Mouse (Mus musculus): ENCODE measurements around the gene Ttll5. TPM values are rescaled to one million over a fixed set of nuclear protein-coding genes. Genes with fewer than 3 reads are reported as not detected.

Ttll5 gene
- polyA plus RNA-seq, 1 experiment, result 6.2 TPM

DNA sequence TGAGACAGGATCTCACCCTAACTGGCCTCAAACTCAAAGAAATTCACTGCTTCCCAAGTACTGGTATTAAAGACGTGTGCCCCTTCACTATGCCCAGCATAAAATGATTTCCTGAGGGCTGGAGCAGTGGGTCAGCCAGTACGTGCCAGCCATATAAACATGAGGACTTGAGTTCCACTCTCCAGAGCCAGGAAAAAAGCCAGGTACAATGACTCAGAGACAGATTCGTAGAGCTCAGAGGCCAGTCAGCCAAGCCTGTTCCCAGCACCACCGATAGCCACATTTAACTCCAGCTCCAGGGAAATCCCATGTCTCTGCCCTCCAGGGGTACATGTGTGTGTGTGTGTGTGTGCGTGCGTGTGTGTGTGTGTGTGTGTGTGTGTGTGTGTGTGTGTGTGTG is 215.3 kb downstream of the Ttll5 start:
- Histone ChIP-seq H3K4me3 (ENCODE audit: extremely low read depth, insufficient read depth, insufficient read length) (no peak overlapping the region), H3K27me3 (ENCODE audit: control insufficient read depth, insufficient read depth, low read length) (no peaks in the 10 kb centered on the region), H3K4me1 (ENCODE audit: control insufficient read depth, insufficient read depth, insufficient read length) (no peaks in the 10 kb centered on the region), H3K36me3 (ENCODE audit: control insufficient read depth, insufficient read depth, low read length) (no peaks in the 10 kb centered on the region; the same call in 1 of the 2 replicates), H3K27ac (ENCODE audit: insufficient read depth, low read length) (no peak overlapping the region)
- WGBS, result 91% methylated on average over 6 of the region's 6 CpGs
- no peak for TF ChIP-seq POLR2A (IDR thresholded peaks at IDR 0.05; ENCODE audit: low read depth, low read length)
- TF ChIP-seq CTCF (IDR thresholded peaks at IDR 0.05; ENCODE audit: extremely low read depth, insufficient read depth, insufficient read length, insufficient replicate concordance), result no peak
- no peak for DNase-seq (ENCODE audit: low read depth in 1 of 2, low spot score in 2 of 2)

DNA sequence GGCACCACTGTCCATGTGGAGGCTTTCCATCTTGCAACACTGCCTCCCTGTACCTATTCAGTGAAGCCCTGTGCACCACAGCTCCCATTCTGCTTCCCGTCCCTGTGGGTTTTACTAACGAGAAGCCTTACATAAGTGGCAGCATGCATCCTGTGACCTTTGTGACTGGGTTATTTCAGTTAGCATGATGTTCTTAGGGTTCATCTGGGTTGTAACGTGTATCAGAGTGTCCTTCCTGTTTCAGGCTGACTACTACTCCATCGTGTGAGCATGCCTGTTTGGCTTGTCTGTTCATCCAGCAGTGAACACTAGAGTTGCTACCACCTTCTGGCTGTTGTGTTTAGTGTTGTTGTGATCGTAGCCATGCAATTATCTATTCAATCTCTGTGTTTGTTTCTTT is 221.7 kb downstream of the Ttll5 start:
- H3K4me3 ChIP-seq (ENCODE audit: extremely low read depth, insufficient read depth, insufficient read length), result no peak overlapping the region
- 32% methylated on average over 5 of the region's 5 CpGs for WGBS
- TF ChIP-seq CTCF (IDR thresholded peaks at IDR 0.05; ENCODE audit: extremely low read depth, insufficient read depth, insufficient read length, insufficient replicate concordance), result no peak
- TF ChIP-seq POLR2A (IDR thresholded peaks at IDR 0.05; ENCODE audit: low read depth, low read length), result no peak
- H3K36me3 ChIP-seq (ENCODE audit: control insufficient read depth, insufficient read depth, low read length), result no peaks in the 10 kb centered on the region
- H3K4me1 ChIP-seq (ENCODE audit: control insufficient read depth, insufficient read depth, insufficient read length), result peaks cover 10% of the 10 kb centered on the region; the same call in 1 of the 2 replicates
- 0 out of 2 replicates have a peak overlapping the region, but pooled peaks have one; percentile 1 for H3K27ac ChIP-seq (ENCODE audit: insufficient read depth, low read length)
- H3K27me3 ChIP-seq (ENCODE audit: control insufficient read depth, insufficient read depth, low read length), result no peaks in the 10 kb centered on the region
- peak in 1 of 2 experiments; percentile 31 for DNase-seq (ENCODE audit: low read depth in 1 of 2, low spot score in 2 of 2)

DNA sequence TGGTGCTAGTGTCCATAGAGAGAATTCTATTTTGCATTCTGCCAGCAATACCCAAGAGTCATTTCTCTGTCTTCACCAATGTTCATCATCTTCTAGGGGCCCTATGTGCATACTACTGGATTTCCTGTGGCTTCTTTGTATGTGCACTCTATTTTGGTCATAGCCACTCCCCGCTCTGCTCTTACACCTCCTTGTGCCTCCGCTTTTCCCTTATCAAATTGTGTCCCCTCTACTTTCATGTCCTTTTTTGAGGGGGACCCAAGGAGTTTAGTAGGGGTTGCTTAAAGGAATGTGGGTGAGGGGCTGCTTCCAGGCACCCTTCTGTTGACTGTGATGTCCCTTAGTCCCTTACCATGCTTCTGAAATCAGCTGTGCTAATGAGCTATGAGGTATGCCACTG is 222.3 kb downstream of the Ttll5 start:
- Histone ChIP-seq H3K4me3 (ENCODE audit: extremely low read depth, insufficient read depth, insufficient read length) (no peak overlapping the region), H3K27ac (ENCODE audit: insufficient read depth, low read length) (no peak overlapping the region), H3K36me3 (ENCODE audit: control insufficient read depth, insufficient read depth, low read length) (no peaks in the 10 kb centered on the region), H3K27me3 (ENCODE audit: control insufficient read depth, insufficient read depth, low read length) (no peaks in the 10 kb centered on the region), H3K4me1 (ENCODE audit: control insufficient read depth, insufficient read depth, insufficient read length) (peaks cover 10% of the 10 kb centered on the region; the same call in 1 of the 2 replicates)
- DNase-seq (ENCODE audit: low read depth in 1 of 2, low spot score in 2 of 2), result no peak
- WGBS, result 57% methylated on average over 2 of the region's 2 CpGs
- TF ChIP-seq CTCF (IDR thresholded peaks at IDR 0.05; ENCODE audit: extremely low read depth, insufficient read depth, insufficient read length, insufficient replicate concordance) (no peak), POLR2A (IDR thresholded peaks at IDR 0.05; ENCODE audit: low read depth, low read length) (no peak)

DNA sequence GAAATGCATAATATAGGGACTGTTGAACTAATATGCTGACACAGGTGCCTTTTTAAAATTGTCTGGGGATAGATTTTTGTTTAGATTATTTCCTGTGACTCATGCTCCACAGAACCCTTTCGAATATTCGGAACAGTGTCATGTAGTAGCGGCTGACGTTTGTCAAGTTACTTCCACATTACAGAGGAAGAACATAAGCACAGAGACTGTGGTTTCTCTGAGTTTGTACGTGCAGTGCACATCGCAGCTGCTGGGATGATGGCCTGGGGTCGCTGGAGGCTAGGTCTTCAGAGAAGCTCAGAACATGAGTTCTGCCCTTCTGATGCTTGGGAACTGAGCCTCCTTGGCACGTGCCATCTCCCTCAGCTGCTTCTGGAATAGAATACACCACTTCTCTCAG is 222.9 kb downstream of the Ttll5 start:
- WGBS, result 20% methylated on average over 8 of the region's 8 CpGs
- H3K27me3 ChIP-seq (ENCODE audit: control insufficient read depth, insufficient read depth, low read length), result no peaks in the 10 kb centered on the region
- H3K4me3 ChIP-seq (ENCODE audit: extremely low read depth, insufficient read depth, insufficient read length), result no peak overlapping the region
- no peak overlapping the region for H3K27ac ChIP-seq (ENCODE audit: insufficient read depth, low read length)
- no peak for TF ChIP-seq CTCF (IDR thresholded peaks at IDR 0.05; ENCODE audit: extremely low read depth, insufficient read depth, insufficient read length, insufficient replicate concordance)
- TF ChIP-seq POLR2A (IDR thresholded peaks at IDR 0.05; ENCODE audit: low read depth, low read length), result no peak
- peak in 1 of 2 experiments; percentile 23 for DNase-seq (ENCODE audit: low read depth in 1 of 2, low spot score in 2 of 2)
- peaks cover 10% of the 10 kb centered on the region; the same call in 1 of the 2 replicates for H3K4me1 ChIP-seq (ENCODE audit: control insufficient read depth, insufficient read depth, insufficient read length)
- H3K36me3 ChIP-seq (ENCODE audit: control insufficient read depth, insufficient read depth, low read length), result no peaks in the 10 kb centered on the region

DNA sequence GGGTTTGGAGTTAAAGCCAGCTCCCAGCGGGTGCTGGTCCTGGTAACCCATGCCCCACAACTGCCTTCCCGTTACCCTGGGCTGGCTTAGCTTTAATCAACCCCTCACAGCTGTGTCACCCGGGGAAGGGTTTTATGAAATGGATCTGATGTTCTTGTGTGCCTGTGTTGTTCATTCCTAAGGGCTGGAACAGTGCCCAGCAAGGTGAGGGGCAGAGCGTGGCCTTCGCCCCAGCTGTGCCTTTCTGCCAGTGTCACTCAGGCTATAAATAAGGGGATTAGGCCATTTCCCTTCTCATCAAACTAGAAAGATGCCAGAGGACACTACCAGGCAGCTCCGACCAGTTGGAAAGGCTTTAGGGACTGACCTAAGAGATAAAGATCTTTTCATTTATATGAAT is 225.4 kb downstream of the Ttll5 start:
- H3K4me3 ChIP-seq (ENCODE audit: extremely low read depth, insufficient read depth, insufficient read length), result no peak overlapping the region
- WGBS, result 92% methylated on average over 6 of the region's 6 CpGs
- TF ChIP-seq POLR2A (IDR thresholded peaks at IDR 0.05; ENCODE audit: low read depth, low read length) (no peak), CTCF (IDR thresholded peaks at IDR 0.05; ENCODE audit: extremely low read depth, insufficient read depth, insufficient read length, insufficient replicate concordance) (no peak)

DNA sequence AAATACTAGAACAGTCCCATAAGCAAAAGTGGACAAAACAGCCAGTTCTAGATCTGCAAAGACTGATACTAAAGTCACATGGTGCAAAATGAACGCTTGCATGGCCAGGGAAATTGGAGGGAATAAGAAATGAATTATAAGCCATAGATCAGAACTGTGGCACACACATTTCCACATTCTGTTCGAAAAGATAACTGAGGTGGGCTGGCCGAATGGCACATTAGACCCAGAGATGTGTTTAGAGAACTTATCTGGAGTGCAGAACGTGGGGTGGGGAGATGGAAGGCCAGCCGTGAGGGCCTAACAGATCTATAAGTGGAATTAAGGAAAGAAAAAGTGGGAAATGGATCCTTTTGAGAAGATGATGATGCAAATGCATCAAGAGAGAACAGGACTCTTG is 227.0 kb downstream of the Ttll5 start:
- Histone ChIP-seq H3K4me3 (ENCODE audit: extremely low read depth, insufficient read depth, insufficient read length) (no peak overlapping the region), H3K4me1 (ENCODE audit: control insufficient read depth, insufficient read depth, insufficient read length) (peaks cover 5% of the 10 kb centered on the region; the same call in 1 of the 2 replicates), H3K27ac (ENCODE audit: insufficient read depth, low read length) (no peak overlapping the region), H3K27me3 (ENCODE audit: control insufficient read depth, insufficient read depth, low read length) (no peaks in the 10 kb centered on the region), H3K36me3 (ENCODE audit: control insufficient read depth, insufficient read depth, low read length) (no peaks in the 10 kb centered on the region)
- WGBS, result 91% methylated on average over 5 of the region's 5 CpGs
- no peak for DNase-seq (ENCODE audit: low read depth in 1 of 2, low spot score in 2 of 2)
- TF ChIP-seq POLR2A (IDR thresholded peaks at IDR 0.05; ENCODE audit: low read depth, low read length), result no peak
- no peak for TF ChIP-seq CTCF (IDR thresholded peaks at IDR 0.05; ENCODE audit: extremely low read depth, insufficient read depth, insufficient read length, insufficient replicate concordance)

More for the DNA sequence above, 225.4 kb downstream of the Ttll5 start:
- Histone ChIP-seq H3K27me3 (ENCODE audit: control insufficient read depth, insufficient read depth, low read length) (no peaks in the 10 kb centered on the region), H3K27ac (ENCODE audit: insufficient read depth, low read length) (no peak overlapping the region), H3K36me3 (ENCODE audit: control insufficient read depth, insufficient read depth, low read length) (no peaks in the 10 kb centered on the region), H3K4me1 (ENCODE audit: control insufficient read depth, insufficient read depth, insufficient read length) (peaks cover 10% of the 10 kb centered on the region; the same call in 1 of the 2 replicates)
- DNase-seq (ENCODE audit: low read depth in 1 of 2, low spot score in 2 of 2), result no peak

DNA sequence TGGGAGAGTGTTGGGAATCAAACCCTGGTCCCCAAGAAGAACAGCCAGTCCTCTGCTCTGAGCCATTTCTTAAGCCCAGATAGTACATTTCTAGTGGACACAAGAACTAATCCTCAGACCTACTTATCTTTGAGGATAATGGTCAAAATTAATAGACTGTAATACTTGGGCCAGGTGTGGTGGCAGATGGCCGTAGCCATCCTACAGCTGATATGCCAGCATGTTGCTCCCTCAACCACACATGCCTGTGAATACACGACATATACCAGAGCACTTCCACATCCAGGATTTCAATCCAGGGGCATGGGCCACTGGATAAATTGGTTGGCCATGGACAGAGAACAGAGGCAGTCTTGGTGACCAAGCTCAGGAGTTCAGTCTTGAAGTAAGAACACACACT is 230.8 kb downstream of the Ttll5 start:
- no peaks in the 10 kb centered on the region for H3K36me3 ChIP-seq (ENCODE audit: control insufficient read depth, insufficient read depth, low read length)
- TF ChIP-seq POLR2A (IDR thresholded peaks at IDR 0.05; ENCODE audit: low read depth, low read length) (no peak), CTCF (IDR thresholded peaks at IDR 0.05; ENCODE audit: extremely low read depth, insufficient read depth, insufficient read length, insufficient replicate concordance) (no peak)
- H3K4me1 ChIP-seq (ENCODE audit: control insufficient read depth, insufficient read depth, insufficient read length), result no peaks in the 10 kb centered on the region
- H3K27ac ChIP-seq (ENCODE audit: insufficient read depth, low read length), result no peak overlapping the region
- no peak overlapping the region for H3K4me3 ChIP-seq (ENCODE audit: extremely low read depth, insufficient read depth, insufficient read length)
- 94% methylated on average over 2 of the region's 2 CpGs for WGBS
- DNase-seq (ENCODE audit: low read depth in 1 of 2, low spot score in 2 of 2), result no peak
- H3K27me3 ChIP-seq (ENCODE audit: control insufficient read depth, insufficient read depth, low read length), result no peaks in the 10 kb centered on the region

Data from spleen, adult 2 months (tissue).